Mouse (Mus musculus) lung, postnatal 36 days (tissue): Measurements from ENCODE around the gene Rtf2.

Source experiments
- DNase-seq: peaks from one replicate; pipeline ENCODE4 v3.0.0; 2022; ENCODE audit warnings: mixed read lengths

The Rtf2 gene

GRCm38 (mm10) chr2:172439843-172440639 is at the start of gene Rtf2:
Rtf2 (plus strand) TSS chr2:172440556.
- DNase-seq = peak; percentile 100

- no peak for DNase-seq
These were observed 48.3 kb upstream of the Rtf2 start for GRCm38 (mm10) chr2:172392041-172392521.

GRCm38 (mm10) chr2:172393391-172394051 is 46.8 kb upstream of the Rtf2 start, which contains the start of gene Cass4:
Cass4 (plus strand) TSS chr2:172393794.
- peak; percentile 75 for DNase-seq

GRCm38 (mm10) chr2:172394052-172394392 is 46.3 kb upstream of the Rtf2 start:
- DNase-seq = no peak

GRCm38 (mm10) chr2:172394671-172395070 is 45.7 kb upstream of the Rtf2 start:
- DNase-seq = no peak

GRCm38 (mm10) chr2:172395961-172396360 is 44.4 kb upstream of the Rtf2 start:
- no peak for DNase-seq

- peak; percentile 64 for DNase-seq
These were observed 40.5 kb upstream of the Rtf2 start for GRCm38 (mm10) chr2:172399901-172400300.

- peak; percentile 72 for DNase-seq
These were observed 39.1 kb upstream of the Rtf2 start for GRCm38 (mm10) chr2:172401116-172401825.

GRCm38 (mm10) chr2:172404239-172404638 is 36.1 kb upstream of the Rtf2 start:
- no peak for DNase-seq

GRCm38 (mm10) chr2:172405011-172405410 is 35.3 kb upstream of the Rtf2 start:
- no peak for DNase-seq

- no peak for DNase-seq
These were observed 34.2 kb upstream of the Rtf2 start for GRCm38 (mm10) chr2:172406173-172406572.

- no peak for DNase-seq
These were observed 32.9 kb upstream of the Rtf2 start for GRCm38 (mm10) chr2:172407499-172407898.

- DNase-seq = no peak
These were observed 29.7 kb upstream of the Rtf2 start for GRCm38 (mm10) chr2:172410686-172411085.

- DNase-seq = peak; percentile 50
These were observed 29.3 kb upstream of the Rtf2 start for GRCm38 (mm10) chr2:172411091-172411490.

GRCm38 (mm10) chr2:172412454-172412853 is 27.9 kb upstream of the Rtf2 start:
- DNase-seq = peak; percentile 77

- DNase-seq = peak; percentile 41
These were observed 27.1 kb upstream of the Rtf2 start for GRCm38 (mm10) chr2:172413273-172413672.

- no peak for DNase-seq
These were observed 26.5 kb upstream of the Rtf2 start for GRCm38 (mm10) chr2:172413894-172414293.

- no peak for DNase-seq
These were observed 24.1 kb upstream of the Rtf2 start for GRCm38 (mm10) chr2:172416218-172416617.

GRCm38 (mm10) chr2:172416876-172417275 is 23.5 kb upstream of the Rtf2 start:
- no peak for DNase-seq

- no peak for DNase-seq
These were observed 22.1 kb upstream of the Rtf2 start for GRCm38 (mm10) chr2:172418208-172418607.

GRCm38 (mm10) chr2:172430609-172431008 is 9.7 kb upstream of the Rtf2 start:
- no peak for DNase-seq

GRCm38 (mm10) chr2:172433746-172434145 is 6.6 kb upstream of the Rtf2 start:
- peak; percentile 29 for DNase-seq

- peak; percentile 40 for DNase-seq
These were observed 2.9 kb upstream of the Rtf2 start for GRCm38 (mm10) chr2:172437371-172437952.
